Mouse (Mus musculus) embryonic fibroblast, embryonic 13.5 days (primary cell): ENCODE data around the gene Abhd6.

Experiments
- CTCF ChIP-seq: IDR thresholded peaks from 2 replicates; pipeline ENCODE4 v1.5.1; 2011; ENCODE audit warnings: mild to moderate bottlenecking, control low read depth, low read length, moderate library complexity, borderline replicate concordance; ENCODE audit not compliant: insufficient read depth
- POLR2A ChIP-seq: IDR thresholded peaks from 2 replicates; pipeline ENCODE4 v1.6.1; 2011; ENCODE audit warnings: low read depth, mild to moderate bottlenecking, control low read depth, low read length, moderate library complexity

GRCm38 (mm10) chr14:8051869-8052268, 49.2 kb downstream of the Abhd6 start:
- TF ChIP-seq CTCF (no peak), POLR2A (no peak)
